Mouse (Mus musculus) cortical plate, adult 2 months (tissue): ENCODE results near the gene Apol10b.

Experiments used
- CTCF ChIP-seq: fragments of 200-500 bp; IDR thresholded peaks from 2 replicates; pipeline ENCODE4 v1.5.1; 2011; ENCODE audit warnings: mild to moderate bottlenecking, control low read depth, low read length; ENCODE audit not compliant: insufficient read depth; ENCODE audit errors: extremely low read depth
- POLR2A ChIP-seq: fragments of 200-500 bp; IDR thresholded peaks from 2 replicates; pipeline ENCODE4 v1.6.1; 2011; ENCODE audit warnings: mild to moderate bottlenecking, low read length, control low read depth; ENCODE audit not compliant: insufficient read depth; ENCODE audit errors: extremely low read depth

DNA sequence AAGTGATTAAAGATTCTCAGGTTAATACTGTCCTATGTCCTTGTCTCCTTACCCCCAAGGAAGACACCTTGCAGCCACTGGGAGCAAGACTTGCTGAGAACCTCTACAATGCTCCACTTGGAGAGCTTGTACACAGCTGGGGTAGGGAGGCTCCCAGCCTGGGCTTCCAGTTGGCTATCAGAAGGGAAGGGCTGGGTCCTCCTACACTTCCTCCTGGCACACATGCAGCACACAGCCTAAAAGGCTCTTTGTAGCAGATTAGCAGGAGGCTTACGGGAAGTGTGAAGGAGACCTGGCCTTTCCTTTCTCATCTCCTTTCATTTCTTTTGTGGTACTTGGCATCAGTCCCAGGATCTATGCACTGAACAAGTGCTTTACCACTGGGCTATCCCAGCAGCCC is 14.2 kb downstream of the Apol10b start:
- TF ChIP-seq CTCF, result no peak
- no peak for TF ChIP-seq POLR2A
